Mouse (Mus musculus): ENCODE results near the gene Cbln4. TPM values are rescaled to one million over a fixed set of nuclear protein-coding genes. Genes with fewer than 3 reads are reported as not detected.

Gene Cbln4
- total RNA-seq, 2 experiments from 2014 or later = 5.2 to 6.2 TPM

GRCm38 (mm10) chr2:172006726-172007125, 36.5 kb downstream of the Cbln4 start:
- H3K27ac ChIP-seq = no peak overlapping the region
- TF ChIP-seq CTCF (conservative IDR thresholded peaks at IDR 0.05) = no peak
- no peak overlapping the region for H3K4me3 ChIP-seq
- DNase-seq (ENCODE audit: low spot score in 2 of 2) = no peak

DNA sequence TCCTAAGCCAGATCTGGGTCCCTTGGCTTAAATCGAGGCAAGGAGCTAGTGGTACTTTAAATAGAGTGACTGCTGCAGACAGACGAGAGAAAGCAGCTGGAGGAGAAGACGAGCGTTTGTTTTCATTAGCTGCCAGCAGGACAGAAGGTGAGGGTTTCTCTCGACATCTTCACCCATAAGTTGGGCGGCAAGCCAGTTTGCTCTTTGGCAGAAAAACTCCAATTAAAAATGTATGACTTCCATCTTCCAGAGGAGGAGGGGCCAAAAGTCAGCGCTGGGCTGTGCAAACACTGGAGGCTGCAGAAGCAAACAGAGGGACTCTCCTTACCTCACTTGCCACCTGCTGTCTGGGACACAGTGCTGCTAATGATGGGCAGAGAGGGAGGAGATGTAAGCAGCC, 37.3 kb downstream of the Cbln4 start:
- Histone ChIP-seq H3K27ac (no peak overlapping the region), H3K4me3 (no peak overlapping the region)
- peak in 1 of 2 experiments; percentile 14 for DNase-seq (ENCODE audit: low spot score in 2 of 2)
- no peak for TF ChIP-seq CTCF (conservative IDR thresholded peaks at IDR 0.05)

DNA sequence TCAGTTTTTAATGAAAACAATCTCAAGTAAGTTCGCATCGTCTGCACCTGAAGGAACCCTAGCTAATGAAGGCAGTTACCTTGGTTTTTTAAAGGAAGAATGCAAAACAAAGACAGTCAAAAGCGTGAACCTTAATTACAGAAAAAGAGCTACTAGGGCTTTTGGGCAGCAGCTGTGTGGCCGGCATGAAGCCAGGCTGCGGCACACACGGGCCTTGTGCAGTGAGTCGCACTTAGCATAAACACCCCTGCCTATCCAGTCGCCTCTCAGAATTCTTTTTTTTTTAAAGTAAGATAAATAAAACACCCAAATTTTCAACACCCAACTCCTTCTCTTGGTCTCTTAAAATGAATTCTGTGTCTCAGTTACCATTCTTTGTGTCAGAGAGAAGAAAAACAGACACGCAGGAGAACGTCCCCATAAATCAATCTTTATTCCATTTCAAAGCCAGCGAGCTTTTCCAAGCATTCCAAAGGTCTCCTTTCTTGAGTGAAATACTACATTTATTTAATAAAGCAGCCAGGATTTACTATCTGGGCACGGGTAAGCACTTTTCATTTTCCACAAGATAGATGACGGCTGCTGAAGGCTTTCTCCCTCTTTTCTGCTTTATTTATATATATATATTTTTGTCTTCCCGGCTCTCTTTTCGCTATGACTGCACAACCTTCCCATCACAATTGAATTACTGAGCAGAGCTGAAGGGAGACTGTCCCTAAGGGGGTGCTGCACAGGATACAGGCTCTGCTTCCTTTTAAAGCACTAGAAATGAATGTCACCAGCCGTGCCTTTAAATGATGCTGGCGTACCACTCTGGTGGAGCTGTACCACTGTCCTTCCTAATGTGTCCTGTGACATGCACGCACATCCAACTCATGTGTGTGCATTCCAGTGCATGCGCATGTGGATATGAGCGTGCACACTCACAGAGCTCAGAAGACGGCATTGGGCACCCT, 39.0 kb downstream of the Cbln4 start:
- DNase-seq (ENCODE audit: low spot score in 2 of 2) = no peak
- Histone ChIP-seq H3K4me3 (no peak overlapping the region), H3K27ac (no peak overlapping the region)
- TF ChIP-seq CTCF (conservative IDR thresholded peaks at IDR 0.05) = no peak

DNA sequence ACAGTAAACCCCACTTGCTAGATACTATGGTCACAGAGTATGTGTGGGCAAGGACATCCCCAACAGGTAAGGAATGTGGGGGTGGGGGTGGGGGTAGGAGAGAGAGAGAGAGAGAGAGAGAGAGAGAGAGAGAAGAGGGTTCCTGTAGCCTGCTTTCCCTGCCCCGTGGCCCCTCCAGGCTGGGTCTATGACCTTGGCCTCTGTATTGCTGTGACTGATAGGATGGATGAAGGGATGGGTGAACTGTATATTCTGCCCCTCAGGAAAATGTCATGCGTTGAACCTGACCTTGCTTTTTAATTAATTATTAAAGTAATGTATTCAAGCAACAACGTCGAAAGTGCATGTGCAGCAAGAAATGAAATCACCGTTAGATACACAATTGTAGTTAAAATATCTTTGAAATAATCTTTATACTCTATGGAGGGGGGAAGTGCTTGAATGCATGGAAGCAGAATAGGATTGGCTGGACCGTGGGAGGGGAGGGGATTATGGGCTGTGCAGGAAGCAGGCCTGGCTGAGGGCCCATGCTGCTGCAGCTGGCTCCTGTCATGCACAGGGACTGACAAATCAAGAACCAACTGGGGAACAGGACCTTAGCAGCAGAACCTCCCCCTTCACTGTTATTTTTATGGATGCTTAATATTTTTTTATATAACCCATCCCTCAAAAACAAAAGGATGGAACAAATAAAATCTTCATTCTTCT, 46.1 kb downstream of the Cbln4 start:
- no peak for TF ChIP-seq CTCF (conservative IDR thresholded peaks at IDR 0.05)
- no peak overlapping the region for H3K27ac ChIP-seq
- no peak for DNase-seq (ENCODE audit: low spot score in 2 of 2)
- H3K4me3 ChIP-seq = no peak overlapping the region

GRCm38 (mm10) chr2:171994861-171995260, 48.4 kb downstream of the Cbln4 start:
- H3K4me3 ChIP-seq = no peak overlapping the region
- TF ChIP-seq CTCF (conservative IDR thresholded peaks at IDR 0.05) = peak; percentile 32
- no peak overlapping the region for H3K27ac ChIP-seq
- DNase-seq (ENCODE audit: low spot score in 2 of 2) = no peak

DNA sequence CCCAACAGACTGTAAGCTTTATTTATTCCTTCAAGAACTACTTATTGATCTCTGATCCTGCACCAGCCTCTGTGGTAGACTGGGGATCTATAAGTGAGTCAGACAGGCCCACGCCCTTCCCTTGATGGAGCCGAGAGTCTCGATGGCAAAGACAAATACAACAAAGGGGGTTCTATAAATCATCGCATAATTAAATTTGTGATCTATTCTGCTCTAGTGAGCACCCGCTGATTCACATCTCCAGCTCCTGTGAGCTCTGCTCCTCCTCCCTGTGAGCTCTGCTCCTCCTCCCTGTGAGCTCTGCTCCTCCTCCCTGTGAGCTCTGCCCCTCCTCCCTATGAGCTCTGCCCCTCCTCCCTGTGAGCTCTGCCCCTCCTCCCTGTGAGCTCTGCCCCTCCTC, 49.0 kb downstream of the Cbln4 start:
- Histone ChIP-seq H3K27ac (no peak overlapping the region), H3K4me3 (no peak overlapping the region)
- no peak for DNase-seq (ENCODE audit: low spot score in 2 of 2)
- TF ChIP-seq CTCF (conservative IDR thresholded peaks at IDR 0.05) = no peak

DNA sequence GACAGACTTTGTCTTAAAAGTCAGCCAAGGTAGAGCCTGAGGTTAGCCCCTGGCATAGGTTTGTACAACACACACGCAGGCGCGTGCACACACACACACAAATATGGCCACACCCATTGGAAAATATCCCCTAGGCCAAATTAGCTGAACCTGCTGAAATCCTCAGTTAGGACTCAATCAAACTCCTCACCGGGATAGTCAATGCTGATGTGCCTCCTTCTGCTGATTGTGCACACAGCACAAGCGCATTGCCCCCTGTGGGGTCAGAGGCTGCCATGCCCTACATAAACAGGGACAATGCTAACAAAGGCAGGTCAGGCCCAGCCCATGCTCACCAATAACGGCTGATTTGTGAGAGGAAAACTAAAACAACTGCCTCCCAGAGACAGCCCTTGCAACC, 56.6 kb downstream of the Cbln4 start:
- Histone ChIP-seq H3K4me3 (no peak overlapping the region), H3K27ac (no peak overlapping the region)
- no peak for TF ChIP-seq CTCF (conservative IDR thresholded peaks at IDR 0.05)
- no peak for DNase-seq (ENCODE audit: low spot score in 2 of 2)

Other genes with a start within 250 kb of the Cbln4 start
- not detected for gene Mc3r, start 205.0 kb upstream of the Cbln4 start, total RNA-seq (2021)

Data from layer of hippocampus, adult 2 months (tissue).